Mouse (Mus musculus) liver, embryonic 14.5 days (tissue): ENCODE measurements around the gene Sh3pxd2a.

Experiments used
- CTCF ChIP-seq: IDR thresholded peaks from 2 replicates; pipeline ENCODE4 v1.5.1; 2016; ENCODE audit warnings: antibody characterized with exemption, low read depth, control low read depth
- EP300 ChIP-seq: IDR thresholded peaks from 2 replicates; pipeline ENCODE4 v1.6.1; 2016; ENCODE audit warnings: antibody characterized with exemption, low read depth

DNA sequence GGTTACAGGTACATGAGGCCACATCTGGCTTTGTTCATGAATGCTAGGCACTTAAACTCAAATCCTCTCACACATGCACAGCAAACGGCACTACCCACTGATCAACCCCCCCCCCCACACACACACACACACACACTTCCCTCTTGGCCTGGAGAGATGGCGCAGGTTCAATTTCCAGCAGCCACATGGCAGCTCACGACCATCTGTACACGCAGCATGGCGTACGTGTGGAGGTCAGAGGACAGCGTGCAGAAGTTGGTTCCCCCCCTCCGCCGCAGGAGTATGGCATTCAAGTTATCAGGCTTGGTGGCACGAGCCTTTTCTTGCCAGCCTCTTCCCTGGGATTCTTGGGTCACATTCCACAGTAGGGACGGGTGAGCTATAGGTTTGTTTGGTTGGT lies 92.7 kb downstream of the Sh3pxd2a start:
- TF ChIP-seq CTCF (no peak), EP300 (no peak)
